Mouse (Mus musculus) kidney, embryonic 14.5 days (tissue): ENCODE measurements around the gene Glp1r. TPM values are rescaled to one million over a fixed set of nuclear protein-coding genes. Genes with fewer than 3 reads are reported as not detected.

Experiments
- ATAC-seq: fragments of 200-750 bp; cut with Nextera tagmentation; 2 replicates; pipeline ENCODE4 v1.8.0; 2017; ENCODE audit warnings: moderate number of reproducible peaks, mild to moderate bottlenecking, moderate TSS enrichment, moderate library complexity; ENCODE audit not compliant: low FRiP score, low TSS enrichment
- H3K27ac ChIP-seq: fragments of 300-500 bp; sonication (generic); 2 replicates; pipeline ENCODE4 v1.5.1; 2014; ENCODE audit warnings: low read depth, mild to moderate bottlenecking, low read length, moderate library complexity, mixed read lengths
- H3K27me3 ChIP-seq: fragments of 300-500 bp; sonication (generic); 2 replicates; pipeline ENCODE4 v1.6.1; 2014; ENCODE audit warnings: mild to moderate bottlenecking, low read length; ENCODE audit not compliant: control insufficient read depth, insufficient read depth
- H3K36me3 ChIP-seq: fragments of 300-500 bp; sonication (generic); 2 replicates; pipeline ENCODE4 v1.6.1; 2014; ENCODE audit warnings: low read length, mixed read lengths; ENCODE audit not compliant: control insufficient read depth, insufficient read depth
- H3K4me1 ChIP-seq: fragments of 300-500 bp; sonication (generic); 2 replicates; pipeline ENCODE4 v1.6.1; 2014; ENCODE audit warnings: low read length, mixed read lengths; ENCODE audit not compliant: control insufficient read depth, insufficient read depth
- H3K4me2 ChIP-seq: fragments of 300-500 bp; sonication (generic); replicated peaks from 2 replicates; pipeline ENCODE4 v1.6.1; 2014; ENCODE audit warnings: low read depth, mild to moderate bottlenecking, low read length
- H3K4me3 ChIP-seq: fragments of 300-500 bp; sonication (generic); 2 replicates; pipeline ENCODE4 v1.5.1; 2014; ENCODE audit warnings: mild to moderate bottlenecking, low read length
- H3K9ac ChIP-seq: fragments of 300-500 bp; sonication (generic); 2 replicates; pipeline ENCODE4 v1.6.1; 2014; ENCODE audit warnings: low read depth, mild to moderate bottlenecking, low read length, moderate library complexity
- H3K9me3 ChIP-seq: fragments of 300-500 bp; sonication (generic); 2 replicates; pipeline ENCODE4 v1.6.1; 2016; ENCODE audit warnings: low read length; ENCODE audit not compliant: control insufficient read depth
- WGBS: fragments of 180-500 bp; shearing (Covaris S2); extraction: QIAGEN DNeasy Blood & Tissue Kit; methylation state at CpG from one replicate; pipeline ENCODE4 v1.1.7; 2014; 5-methylcytosine and 5-hydroxymethylcytosine counted together
- polyA plus RNA-seq: library from polyadenylated mRNA; unstranded; fragments of >200 nt; fragmentation: Nextera tagmentation; extraction: Ambion mirVana; gene quantifications from 2 replicates; pipeline ENCODE4 v1.2.1, GENCODE M21; 2014

Gene Glp1r
- polyA plus RNA-seq, 1 experiment from 2014 or later: 0.18 TPM

DNA sequence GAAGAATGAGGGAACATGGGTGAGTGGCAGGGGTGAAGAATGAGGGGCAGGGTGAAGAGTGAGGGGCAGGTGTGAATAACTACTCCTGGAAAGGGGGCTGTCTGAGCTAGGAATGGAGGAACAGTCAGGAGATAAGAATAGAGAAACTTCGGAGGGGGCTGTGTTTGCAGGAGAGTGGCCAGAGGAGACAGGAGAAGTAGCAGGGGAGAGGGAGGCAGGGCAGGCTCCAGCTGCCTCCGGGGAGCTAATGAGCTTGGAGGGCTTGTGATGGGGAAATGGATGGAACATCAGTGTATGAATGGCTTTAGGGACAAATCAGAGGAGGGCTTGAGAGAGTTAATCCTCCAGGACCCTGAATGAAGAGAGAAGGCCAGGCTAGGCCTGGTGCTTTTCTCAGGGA, 4.5 kb upstream of the Glp1r start:
- H3K4me3 ChIP-seq: no peak overlapping the region
- H3K27me3 ChIP-seq: peaks cover 25% of the 10 kb centered on the region
- no peaks in the 10 kb centered on the region for H3K36me3 ChIP-seq
- 0 out of 2 replicates have a peak, but pooled peaks cover 3% of the 10 kb centered on the region for H3K4me1 ChIP-seq
- H3K27ac ChIP-seq: no peak overlapping the region
- no peak overlapping the region for H3K9ac ChIP-seq
- H3K9me3 ChIP-seq: no peaks in the 10 kb centered on the region
- H3K4me2 ChIP-seq: no peak overlapping the region
- WGBS: 19% methylated on average over 2 of the region's 2 CpGs
- no peak for ATAC-seq

DNA sequence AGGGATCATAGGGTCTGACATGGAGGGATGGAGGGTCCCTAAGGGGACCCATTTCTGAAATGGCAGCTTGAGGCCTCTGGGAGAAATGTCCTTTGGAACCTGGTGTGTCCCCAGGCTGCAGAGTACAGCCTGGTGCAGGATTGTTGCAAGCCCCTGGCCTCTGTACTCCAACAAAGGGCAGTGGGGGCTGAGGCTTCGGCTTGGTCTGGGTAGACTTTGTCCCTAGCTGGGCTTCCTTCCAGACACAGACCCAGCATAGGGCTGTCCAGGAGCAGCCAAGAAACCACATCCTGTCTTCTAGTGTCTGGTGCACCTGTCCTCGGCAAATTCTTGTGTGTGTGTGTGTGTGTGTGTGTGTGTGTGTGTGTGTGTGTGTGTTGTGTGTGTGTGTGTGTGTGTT, 2.5 kb downstream of the Glp1r start:
- Histone ChIP-seq H3K36me3 (no peaks in the 10 kb centered on the region), H3K27me3 (peaks cover 33% of the 10 kb centered on the region), H3K4me2 (no peak overlapping the region)

DNA sequence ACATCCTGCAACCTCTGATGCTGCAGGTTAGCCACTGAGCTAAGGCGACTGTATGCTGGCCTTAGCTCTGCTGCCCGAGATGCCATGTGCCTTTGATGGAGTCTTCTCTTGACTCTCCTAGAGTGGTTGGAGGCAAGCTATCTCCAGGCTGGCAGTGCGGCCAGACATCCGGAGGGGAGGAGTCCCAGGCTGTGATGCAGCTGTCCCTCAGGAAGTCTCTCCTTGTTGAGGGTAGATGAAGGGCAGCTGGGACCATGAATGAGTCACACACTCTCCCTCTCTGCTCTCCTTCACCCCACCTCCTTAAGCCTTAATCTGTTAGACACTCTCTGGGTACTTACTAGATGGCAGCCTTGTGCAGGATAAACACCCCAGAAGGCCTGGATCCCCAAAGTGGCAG, 6.0 kb downstream of the Glp1r start:
- no peak for ATAC-seq
- H3K27me3 ChIP-seq: peaks cover 10% of the 10 kb centered on the region

More for the DNA sequence above, 2.5 kb downstream of the Glp1r start:
- no peak overlapping the region for H3K27ac ChIP-seq
- no peak overlapping the region for H3K9ac ChIP-seq
- H3K4me1 ChIP-seq: 0 out of 2 replicates have a peak, but pooled peaks cover 3% of the 10 kb centered on the region
- no peaks in the 10 kb centered on the region for H3K9me3 ChIP-seq
- no peak for ATAC-seq
- H3K4me3 ChIP-seq: no peak overlapping the region
- 72% methylated on average over 2 of the region's 2 CpGs for WGBS

DNA sequence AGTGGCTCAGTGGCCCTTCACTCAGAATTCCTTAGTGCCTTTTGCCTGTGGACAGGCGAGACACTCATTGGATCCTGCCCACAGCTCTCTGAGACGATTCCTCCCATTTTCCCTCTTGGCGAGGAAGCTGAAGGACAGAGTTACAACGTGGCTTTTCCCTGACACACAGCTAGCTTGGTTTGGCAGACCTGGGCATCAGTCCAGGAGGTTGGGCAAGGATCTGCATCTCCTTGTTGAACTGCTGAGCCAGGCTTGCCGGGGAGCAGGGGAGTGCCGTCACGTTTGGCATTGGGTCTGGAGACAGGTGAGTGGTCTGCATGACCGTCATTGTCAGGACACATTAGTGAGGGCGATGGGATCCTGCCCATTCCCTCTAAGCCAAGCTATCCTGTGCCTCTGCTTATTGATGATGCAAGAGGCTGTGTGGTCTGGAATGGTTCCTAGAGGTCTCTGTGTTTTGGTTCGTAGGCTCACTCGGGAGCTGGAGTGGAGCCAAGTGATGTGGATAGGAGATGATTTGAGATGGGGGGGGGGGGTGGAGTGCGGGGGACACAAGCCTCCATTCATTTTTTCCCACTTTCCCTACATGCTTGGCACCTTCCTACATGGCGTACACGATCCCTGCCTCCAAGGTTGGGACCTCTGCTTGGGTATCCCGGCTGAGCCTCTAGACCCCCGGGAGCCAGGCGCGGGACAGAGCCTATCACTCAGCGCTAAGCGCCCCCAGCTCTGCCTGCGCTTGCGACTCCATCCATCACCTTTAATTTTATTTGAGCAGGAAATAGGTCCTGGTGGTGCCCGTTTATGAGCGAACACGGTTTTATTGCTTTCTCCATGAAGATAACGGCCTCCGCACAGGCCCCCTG, 9.5 kb downstream of the Glp1r start:
- 39% methylated on average over 27 of the region's 27 CpGs for WGBS
- H3K9ac ChIP-seq: no peak overlapping the region
- no peak overlapping the region for H3K4me2 ChIP-seq
- ATAC-seq: no peak
- no peaks in the 10 kb centered on the region for H3K36me3 ChIP-seq
- H3K9me3 ChIP-seq: no peaks in the 10 kb centered on the region
- no peak overlapping the region for H3K27ac ChIP-seq
- H3K27me3 ChIP-seq: peaks cover 9% of the 10 kb centered on the region
- no peak overlapping the region for H3K4me3 ChIP-seq
- no peaks in the 10 kb centered on the region for H3K4me1 ChIP-seq

More for the DNA sequence above, 6.0 kb downstream of the Glp1r start:
- Histone ChIP-seq H3K4me3 (no peak overlapping the region), H3K4me1 (no peaks in the 10 kb centered on the region), H3K4me2 (no peak overlapping the region), H3K27ac (no peak overlapping the region), H3K9ac (no peak overlapping the region), H3K36me3 (no peaks in the 10 kb centered on the region), H3K9me3 (no peaks in the 10 kb centered on the region)
- 68% methylated on average over 4 of the region's 4 CpGs for WGBS

DNA sequence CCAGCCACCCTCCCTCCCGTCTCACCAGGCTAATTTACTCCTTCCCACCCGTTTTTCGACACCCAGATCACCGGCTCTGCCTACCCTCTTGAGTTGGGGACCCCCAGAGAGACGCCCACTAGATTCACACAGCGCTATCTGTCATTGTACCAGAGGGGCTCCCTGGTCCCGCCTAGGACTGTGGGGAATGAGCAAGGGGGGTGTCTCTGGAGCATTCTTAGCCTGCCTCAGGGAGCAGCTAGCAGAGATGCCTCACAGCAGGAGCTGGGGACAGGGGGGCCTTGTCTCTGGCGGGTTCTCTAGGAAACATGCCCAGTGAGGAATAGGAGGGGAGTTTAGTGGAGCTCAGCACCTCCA, 10.1 kb downstream of the Glp1r start:
- no peak overlapping the region for H3K9ac ChIP-seq
- ATAC-seq: no peak
- H3K27ac ChIP-seq: no peak overlapping the region
- no peaks in the 10 kb centered on the region for H3K9me3 ChIP-seq
- H3K4me2 ChIP-seq: no peak overlapping the region
- no peaks in the 10 kb centered on the region for H3K4me1 ChIP-seq
- peaks cover 9% of the 10 kb centered on the region for H3K27me3 ChIP-seq
- 15% methylated on average over 8 of the region's 8 CpGs for WGBS
- H3K4me3 ChIP-seq: no peak overlapping the region
- H3K36me3 ChIP-seq: no peaks in the 10 kb centered on the region

DNA sequence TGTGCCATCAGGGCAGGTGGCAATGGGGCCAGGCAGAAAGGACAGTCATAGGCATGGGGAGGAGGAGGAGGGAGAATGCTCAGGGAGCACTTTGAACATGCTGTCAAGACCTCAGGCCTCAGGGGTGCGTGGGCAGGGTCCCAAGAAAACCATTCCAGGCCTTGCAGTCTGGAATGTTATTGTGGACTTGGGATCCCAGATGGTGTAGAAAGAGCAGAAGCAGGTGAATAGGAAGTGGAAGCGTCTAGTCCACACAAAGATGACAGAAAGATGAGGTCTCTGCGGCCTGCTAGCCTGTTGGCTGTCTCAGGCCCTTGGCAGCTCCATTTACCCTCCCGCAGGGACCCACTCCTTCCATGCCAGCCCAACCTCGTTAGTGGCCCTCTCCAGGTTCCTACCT, 10.9 kb downstream of the Glp1r start:
- H3K27me3 ChIP-seq: peaks cover 9% of the 10 kb centered on the region

DNA sequence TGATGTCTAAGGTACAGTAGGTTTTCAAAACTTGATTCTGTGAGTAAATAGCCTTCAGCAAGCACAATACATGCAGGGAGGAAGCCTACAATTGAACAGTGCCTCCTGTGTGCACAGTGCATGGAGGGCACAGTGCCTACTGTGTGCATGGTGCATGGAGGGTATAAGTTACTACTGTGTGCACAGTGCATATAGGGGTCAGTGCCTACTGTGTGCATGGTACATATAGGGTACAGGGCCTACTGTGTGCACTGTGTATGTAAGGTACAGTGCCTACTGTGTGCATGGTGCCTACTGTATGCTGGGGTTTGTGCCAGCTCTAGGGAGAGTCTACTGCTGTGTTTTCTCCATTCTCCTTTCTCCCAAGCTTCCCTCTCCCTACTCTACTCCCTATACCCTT, 12.6 kb downstream of the Glp1r start:
- Histone ChIP-seq H3K9ac (no peak overlapping the region), H3K27me3 (peaks cover 6% of the 10 kb centered on the region), H3K27ac (no peak overlapping the region), H3K36me3 (no peaks in the 10 kb centered on the region), H3K4me1 (no peaks in the 10 kb centered on the region), H3K9me3 (no peaks in the 10 kb centered on the region), H3K4me2 (no peak overlapping the region), H3K4me3 (no peak overlapping the region)
- ATAC-seq: no peak

More for the DNA sequence above, 10.9 kb downstream of the Glp1r start:
- no peaks in the 10 kb centered on the region for H3K4me1 ChIP-seq
- H3K4me3 ChIP-seq: no peak overlapping the region
- no peak for ATAC-seq
- no peak overlapping the region for H3K4me2 ChIP-seq
- 57% methylated on average over 5 of the region's 5 CpGs for WGBS
- no peak overlapping the region for H3K27ac ChIP-seq
- H3K9ac ChIP-seq: no peak overlapping the region
- H3K36me3 ChIP-seq: no peaks in the 10 kb centered on the region
- H3K9me3 ChIP-seq: no peaks in the 10 kb centered on the region

DNA sequence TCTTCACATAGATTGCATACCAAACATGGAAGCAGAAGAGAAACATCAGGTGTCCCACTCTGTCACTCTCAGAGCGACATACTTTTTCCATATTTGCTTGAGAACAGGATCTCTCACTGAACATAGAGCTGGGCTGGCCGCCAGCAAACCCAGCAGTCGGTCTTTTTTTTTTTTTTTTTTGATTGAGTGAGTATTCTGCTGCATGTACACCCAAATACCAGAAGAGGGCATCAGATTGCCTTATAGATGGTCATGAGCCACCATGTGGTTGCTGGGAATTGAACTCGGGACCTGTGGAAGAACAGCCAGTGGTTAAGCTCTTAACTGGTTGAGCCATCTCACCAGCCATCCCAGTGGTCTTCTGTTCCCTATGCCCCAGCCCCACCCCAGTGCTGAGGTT, 21.9 kb downstream of the Glp1r start:
- no peaks in the 10 kb centered on the region for H3K9me3 ChIP-seq
- H3K27me3 ChIP-seq: no peaks in the 10 kb centered on the region
- H3K4me2 ChIP-seq: no peak overlapping the region
- no peak overlapping the region for H3K4me3 ChIP-seq
- H3K27ac ChIP-seq: no peak overlapping the region
- 80% methylated on average over 4 of the region's 4 CpGs for WGBS
- H3K9ac ChIP-seq: no peak overlapping the region
- ATAC-seq: no peak
- no peaks in the 10 kb centered on the region for H3K36me3 ChIP-seq
- H3K4me1 ChIP-seq: no peaks in the 10 kb centered on the region

DNA sequence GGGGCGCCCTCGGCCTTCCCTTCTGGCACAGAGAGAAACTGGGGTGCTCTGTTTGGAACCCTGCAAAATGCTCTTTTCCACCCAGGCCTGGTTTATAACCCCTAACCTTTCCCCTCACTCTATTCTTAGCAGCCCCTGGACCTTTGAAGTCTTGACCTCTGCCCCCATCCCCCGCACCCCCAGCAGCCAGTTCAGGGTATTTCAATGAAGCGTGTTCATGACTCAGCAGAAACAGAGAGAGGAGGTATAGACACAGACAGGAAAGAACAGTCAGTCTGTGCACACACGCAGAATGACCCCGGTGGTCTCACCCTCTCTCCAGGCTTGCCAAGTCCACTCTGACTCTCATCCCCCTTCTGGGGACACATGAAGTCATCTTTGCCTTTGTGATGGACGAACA, 29.2 kb downstream of the Glp1r start:
- Histone ChIP-seq H3K27me3 (no peaks in the 10 kb centered on the region), H3K9ac (no peak overlapping the region), H3K9me3 (no peaks in the 10 kb centered on the region), H3K4me1 (no peaks in the 10 kb centered on the region), H3K27ac (no peak overlapping the region), H3K4me2 (no peak overlapping the region), H3K36me3 (no peaks in the 10 kb centered on the region), H3K4me3 (no peak overlapping the region)
- ATAC-seq: no peak
- WGBS: 75% methylated on average over 7 of the region's 7 CpGs
